Mouse (Mus musculus) stomach, embryonic 16.5 days (tissue): ENCODE measurements around the gene Akap1. TPM values are rescaled to one million over a fixed set of nuclear protein-coding genes. Genes with fewer than 3 reads are reported as not detected.
"Not testable (repeated sequence)": the region's sequence is repeated elsewhere in the genome, so short reads cannot be mapped to it uniquely, and the experiment has no call there.

Source experiments
- ATAC-seq: fragments of 200-750 bp; cut with Nextera tagmentation; 2 replicates; pipeline ENCODE4 v1.8.0; 2017; ENCODE audit warnings: moderate number of reproducible peaks, moderate TSS enrichment; ENCODE audit not compliant: insufficient read depth, low FRiP score
- H3K27ac ChIP-seq: fragments of 300-500 bp; sonication (generic); 2 replicates; pipeline ENCODE4 v1.5.1; 2014; ENCODE audit warnings: low read length
- H3K27me3 ChIP-seq: fragments of 300-500 bp; sonication (generic); 2 replicates; pipeline ENCODE4 v1.6.1; 2014; ENCODE audit warnings: low read length, control low read depth, mixed read lengths; ENCODE audit not compliant: control insufficient read depth, insufficient read depth
- H3K36me3 ChIP-seq: fragments of 300-500 bp; sonication (generic); 2 replicates; pipeline ENCODE4 v1.6.1; 2014; ENCODE audit warnings: low read length; ENCODE audit not compliant: control insufficient read depth, insufficient read depth
- H3K4me1 ChIP-seq: fragments of 300-500 bp; sonication (generic); 2 replicates; pipeline ENCODE4 v1.6.1; 2014; ENCODE audit warnings: low read length, control low read depth, mixed read lengths; ENCODE audit not compliant: control insufficient read depth, insufficient read depth
- H3K4me2 ChIP-seq: fragments of 300-500 bp; sonication (generic); 2 replicates; pipeline ENCODE4 v1.6.1; 2014; ENCODE audit warnings: low read depth, low read length, mixed read lengths
- H3K4me3 ChIP-seq: fragments of 300-500 bp; sonication (generic); replicated peaks from 2 replicates; pipeline ENCODE4 v1.5.1; 2014; ENCODE audit warnings: mild to moderate bottlenecking, low read length
- H3K9ac ChIP-seq: fragments of 300-500 bp; sonication (generic); 2 replicates; pipeline ENCODE4 v1.6.1; 2014; ENCODE audit warnings: low read length
- H3K9me3 ChIP-seq: fragments of 300-500 bp; sonication (generic); replicated peaks from 2 replicates; pipeline ENCODE4 v1.6.1; 2016; ENCODE audit warnings: low read length, control low read depth; ENCODE audit not compliant: control insufficient read depth
- WGBS: fragments of 180-500 bp; shearing (Covaris S2); extraction: QIAGEN DNeasy Blood & Tissue Kit; methylation state at CpG from one replicate; pipeline ENCODE4 v1.1.7; 2014; 5-methylcytosine and 5-hydroxymethylcytosine counted together
- polyA plus RNA-seq: library from polyadenylated mRNA; unstranded; fragments of >200 nt; fragmentation: Nextera tagmentation; extraction: Ambion mirVana; gene quantifications from 2 replicates; pipeline ENCODE4 v1.2.1, GENCODE M21; 2015

Gene Akap1
- polyA plus RNA-seq, 1 experiment from 2014 or later, result 30.9 TPM

- no peak overlapping the region for H3K27ac ChIP-seq
- H3K4me2 ChIP-seq, result no peak overlapping the region
- no peak overlapping the region for H3K4me3 ChIP-seq
- no peak for ATAC-seq
- H3K4me1 ChIP-seq, result no peaks in the 10 kb centered on the region
- no peak overlapping the region for H3K9ac ChIP-seq
- H3K9me3 ChIP-seq, result no peaks in the 10 kb centered on the region
- no peaks in the 10 kb centered on the region for H3K36me3 ChIP-seq
- H3K27me3 ChIP-seq, result no peaks in the 10 kb centered on the region
- WGBS, result 74% methylated on average over 4 of the region's 4 CpGs
These were observed 34.0 kb upstream of the Akap1 start for GRCm38 (mm10) chr11:88898380-88898763.

GRCm38 (mm10) chr11:88897624-88898379 is 33.4 kb upstream of the Akap1 start:
- Histone ChIP-seq H3K4me3 (no peak overlapping the region), H3K36me3 (no peaks in the 10 kb centered on the region), H3K4me1 (no peaks in the 10 kb centered on the region), H3K4me2 (peak overlapping the region; percentile 17; the same call in 1 of the 2 replicates), H3K27ac (no peak overlapping the region), H3K27me3 (no peaks in the 10 kb centered on the region), H3K9me3 (no peaks in the 10 kb centered on the region), H3K9ac (no peak overlapping the region)
- 37% methylated on average over 15 of the region's 15 CpGs for WGBS
- no peak for ATAC-seq

- not testable (repeated sequence) for H3K9me3 ChIP-seq, H3K4me2 ChIP-seq, H3K4me1 ChIP-seq, H3K27me3 ChIP-seq, H3K9ac ChIP-seq, H3K36me3 ChIP-seq, ATAC-seq, H3K27ac ChIP-seq
- 49% methylated on average over 19 of the region's 39 CpGs for WGBS
- peak overlapping the region; percentile 32 for H3K4me3 ChIP-seq
These were observed 31.4 kb upstream of the Akap1 start for GRCm38 (mm10) chr11:88895800-88896232.

GRCm38 (mm10) chr11:88895235-88895634 is 30.8 kb upstream of the Akap1 start:
- H3K4me1 ChIP-seq, H3K4me3 ChIP-seq, H3K27ac ChIP-seq, H3K36me3 ChIP-seq, H3K9ac ChIP-seq, H3K9me3 ChIP-seq, ATAC-seq, H3K27me3 ChIP-seq: not testable (repeated sequence)
- peak overlapping the region; percentile 15; the same call in 1 of the 2 replicates for H3K4me2 ChIP-seq
- WGBS, result 53% methylated on average over 14 of the region's 20 CpGs

GRCm38 (mm10) chr11:88894279-88894678 is 29.9 kb upstream of the Akap1 start:
- 92% methylated on average over 11 of the region's 14 CpGs for WGBS
- not testable (repeated sequence) for H3K9ac ChIP-seq, H3K27me3 ChIP-seq, H3K4me2 ChIP-seq, H3K4me1 ChIP-seq, H3K36me3 ChIP-seq, H3K4me3 ChIP-seq, H3K27ac ChIP-seq, H3K9me3 ChIP-seq, ATAC-seq

GRCm38 (mm10) chr11:88893501-88893900 is 29.1 kb upstream of the Akap1 start:
- H3K4me3 ChIP-seq, H3K27me3 ChIP-seq, H3K36me3 ChIP-seq, H3K9me3 ChIP-seq, H3K9ac ChIP-seq, H3K27ac ChIP-seq, H3K4me2 ChIP-seq, H3K4me1 ChIP-seq, ATAC-seq: not testable (repeated sequence)
- 81% methylated on average over 3 of the region's 8 CpGs for WGBS

GRCm38 (mm10) chr11:88892789-88893188 is 28.4 kb upstream of the Akap1 start:
- H3K4me3 ChIP-seq, H3K9me3 ChIP-seq, H3K4me2 ChIP-seq, H3K9ac ChIP-seq, H3K27ac ChIP-seq, H3K4me1 ChIP-seq, H3K36me3 ChIP-seq, H3K27me3 ChIP-seq, ATAC-seq: not testable (repeated sequence)
- WGBS, result 94% methylated on average over 22 of the region's 24 CpGs

- not testable (repeated sequence) for H3K4me1 ChIP-seq, H3K27ac ChIP-seq, H3K4me2 ChIP-seq, H3K9me3 ChIP-seq, H3K9ac ChIP-seq, H3K36me3 ChIP-seq, H3K4me3 ChIP-seq, H3K27me3 ChIP-seq, ATAC-seq
- WGBS, result 97% methylated on average over 15 of the region's 24 CpGs
These were observed 27.7 kb upstream of the Akap1 start for GRCm38 (mm10) chr11:88891921-88892561.

- not testable (repeated sequence) for H3K4me1 ChIP-seq, H3K36me3 ChIP-seq, H3K4me3 ChIP-seq, H3K27me3 ChIP-seq, H3K27ac ChIP-seq, H3K9ac ChIP-seq, ATAC-seq, H3K9me3 ChIP-seq, H3K4me2 ChIP-seq
- WGBS, result 91% methylated on average over 9 of the region's 12 CpGs
These were observed 27.1 kb upstream of the Akap1 start for GRCm38 (mm10) chr11:88891446-88891845.
